In the genomic region with DNA sequence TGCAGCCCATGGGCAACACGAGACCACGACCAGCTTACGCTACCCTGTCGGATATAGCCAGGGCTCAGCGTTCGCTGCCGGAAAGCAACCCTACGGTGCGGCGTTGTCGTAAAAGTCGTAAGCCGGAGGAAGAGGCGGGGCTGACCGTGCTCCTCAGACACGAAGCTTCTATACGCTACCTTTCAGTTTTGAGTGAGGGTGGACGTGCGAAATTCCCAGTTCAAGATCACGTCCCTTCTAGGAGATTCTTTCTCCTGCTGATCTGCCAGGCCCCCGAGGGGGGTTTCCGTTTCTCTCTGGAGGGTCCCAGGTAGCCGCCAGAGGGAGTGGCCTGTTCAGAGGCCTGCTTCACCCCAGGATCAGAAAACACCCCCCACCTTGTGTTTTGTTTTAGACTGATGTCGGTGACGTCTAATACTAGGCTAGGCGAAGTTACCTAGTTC, we compare ENCODE assay signal across 7 mouse cellular contexts. TPM values are rescaled to one million over a fixed set of nuclear protein-coding genes. Genes with fewer than 3 reads are reported as not detected.
DNase-seq lines count a peak whose midpoint lies in the region; ATAC-seq lines count a peak whose summit lies in the region.

TSS of gene Hax1 (minus strand) at position 169 of the 443 bp plus-strand sequence.

- peak within 1 kb of the TSS; percentile 75 for H3K4me3 ChIP-seq in embryonic facial prominence, embryonic 11.5 days (ENCODE audit: low read depth, low read length)
- H3K4me3 ChIP-seq in limb, embryonic 10.5 days, result peak within 1 kb of the TSS; percentile 69
- peak within 1 kb of the TSS; percentile 88 for H3K4me3 ChIP-seq in midbrain, embryonic 13.5 days (replicated peaks)

- no peaks in the 10 kb centered on the region for H3K27me3 ChIP-seq in embryonic facial prominence, embryonic 11.5 days (ENCODE audit: control insufficient read depth, insufficient read depth, low read length)
- no peaks in the 10 kb centered on the region for H3K27me3 ChIP-seq in limb, embryonic 10.5 days (ENCODE audit: low read depth, poor library complexity, severe bottlenecking)
- H3K27me3 ChIP-seq in midbrain, embryonic 13.5 days, result no peaks in the 10 kb centered on the region

- H3K4me1 ChIP-seq in embryonic facial prominence, embryonic 11.5 days (ENCODE audit: control insufficient read depth, insufficient read depth, low read length), result no peaks in the 10 kb centered on the region
- H3K4me1 ChIP-seq in limb, embryonic 10.5 days, result peaks cover 26% of the 10 kb centered on the region
- H3K4me1 ChIP-seq in midbrain, embryonic 13.5 days (replicated peaks), result peaks cover 24% of the 10 kb centered on the region

- DNase-seq in adrenal gland, postnatal 14 days, result peak; percentile 96
- DNase-seq in embryonic facial prominence, embryonic 11.5 days (ENCODE audit: low spot score), result peak; percentile 97
- DNase-seq in kidney, adult 11 months, result peak; percentile 94
- peak; percentile 97 for DNase-seq in limb, embryonic 10.5 days (ENCODE audit: low spot score)
- peak; percentile 92 for DNase-seq in spleen, adult 12 weeks (ENCODE audit: low spot score)

- peak; percentile 89 for ATAC-seq in embryonic facial prominence, embryonic 11.5 days (replicated peaks; ENCODE audit: insufficient number of reproducible peaks, low FRiP score, low TSS enrichment, low read depth)
- peak; percentile 93 for ATAC-seq in granulocyte monocyte progenitor cell, adult 5-6 weeks (replicated peaks; ENCODE audit: poor library complexity, severe bottlenecking)
- peak; percentile 96 for ATAC-seq in midbrain, embryonic 13.5 days

- H3K9ac ChIP-seq in embryonic facial prominence, embryonic 11.5 days (replicated peaks; ENCODE audit: low read length), result peak within 1 kb of the TSS; percentile 83
- peak within 1 kb of the TSS; percentile 89 for H3K9ac ChIP-seq in midbrain, embryonic 13.5 days (replicated peaks)

- under 1% methylated on average over 26 of the region's 26 CpGs for WGBS in embryonic facial prominence, embryonic 11.5 days
- WGBS in limb, embryonic 10.5 days, result under 1% methylated on average over 26 of the region's 26 CpGs
- under 1% methylated on average over 26 of the region's 26 CpGs for WGBS in midbrain, embryonic 13.5 days

- H3K36me3 ChIP-seq in embryonic facial prominence, embryonic 11.5 days (replicated peaks; ENCODE audit: control insufficient read depth, insufficient read depth, low read depth, low read length), result peaks cover 3% of the 10 kb centered on the region
- peaks cover 72% of the 10 kb centered on the region for H3K36me3 ChIP-seq in limb, embryonic 10.5 days
- H3K36me3 ChIP-seq in midbrain, embryonic 13.5 days, result peaks cover 49% of the 10 kb centered on the region

- peak within 1 kb of the TSS; percentile 75 for H3K4me2 ChIP-seq in embryonic facial prominence, embryonic 11.5 days (ENCODE audit: low read depth, low read length)
- H3K4me2 ChIP-seq in midbrain, embryonic 13.5 days (replicated peaks), result peak within 1 kb of the TSS; percentile 95

- no peaks in the 10 kb centered on the region for H3K9me3 ChIP-seq in embryonic facial prominence, embryonic 11.5 days (replicated peaks; ENCODE audit: control insufficient read depth, low read length)
- no peaks in the 10 kb centered on the region for H3K9me3 ChIP-seq in limb, embryonic 10.5 days (replicated peaks)
- no peaks in the 10 kb centered on the region for H3K9me3 ChIP-seq in midbrain, embryonic 13.5 days

- peak within 1 kb of the TSS; percentile 85 for H3K27ac ChIP-seq in embryonic facial prominence, embryonic 11.5 days (replicated peaks; ENCODE audit: low read depth, low read length)
- H3K27ac ChIP-seq in limb, embryonic 10.5 days, result peak within 1 kb of the TSS; percentile 95
- peak within 1 kb of the TSS; percentile 94 for H3K27ac ChIP-seq in midbrain, embryonic 13.5 days

RNA-seq across cellular contexts. Expression of gene Hax1, which starts in this region (rescaled TPM):
- total RNA-seq in adrenal gland, postnatal 14 days (2021), result 100 and 124 TPM in 2 replicates
- polyA plus RNA-seq in embryonic facial prominence, embryonic 11.5 days (2014; fragmentation: Nextera tagmentation; extraction: Ambion mirVana), result 201 and 207 TPM in 2 replicates
- total RNA-seq in granulocyte monocyte progenitor cell, adult 5-6 weeks (2014; fragmentation: Nextera tagmentation), result 117 and 123 TPM in 2 replicates
- total RNA-seq in granulocyte monocyte progenitor cell, adult 5-6 weeks (2017), result 86.2 and 87.3 TPM in 2 replicates
- polyA plus RNA-seq in limb, embryonic 10.5 days (2016; fragmentation: Nextera tagmentation; extraction: Ambion mirVana), result 308 and 315 TPM in 2 replicates
- polyA plus RNA-seq in midbrain, embryonic 13.5 days (2015; fragmentation: Nextera tagmentation; extraction: Ambion mirVana), result 139 and 148 TPM in 2 replicates

Comparison
In these comparisons a context has a peak if more than half of its experiments do, and no peak if none do; other contexts are left out.
1. Peak in every context shown above with its lines: DNase-seq, ATAC-seq, H3K4me3 ChIP-seq and H3K27ac ChIP-seq.